Mouse (Mus musculus) lung, embryonic 15.5 days (tissue): ENCODE data around the gene Depp1. TPM values are rescaled to one million over a fixed set of nuclear protein-coding genes. Genes with fewer than 3 reads are reported as not detected.

Source experiments
- ATAC-seq: fragments of 200-750 bp; cut with Nextera tagmentation; 2 replicates; pipeline ENCODE4 v1.8.0; 2017; ENCODE audit warnings: moderate number of reproducible peaks, borderline replicate concordance; ENCODE audit not compliant: low FRiP score, low TSS enrichment; ENCODE audit errors: extremely low read depth
- H3K27ac ChIP-seq: fragments of 300-500 bp; sonication (generic); 2 replicates; pipeline ENCODE4 v1.5.1; 2015; ENCODE audit warnings: moderate library complexity, mild to moderate bottlenecking, inconsistent platforms
- H3K27me3 ChIP-seq: fragments of 300-500 bp; sonication (generic); 2 replicates; pipeline ENCODE4 v1.6.1; 2015; ENCODE audit warnings: inconsistent platforms
- H3K36me3 ChIP-seq: fragments of 300-500 bp; sonication (generic); 2 replicates; pipeline ENCODE4 v1.6.1; 2015; ENCODE audit warnings: inconsistent platforms
- H3K4me1 ChIP-seq: fragments of 300-500 bp; sonication (generic); 2 replicates; pipeline ENCODE4 v1.6.1; 2015; ENCODE audit warnings: inconsistent platforms
- H3K4me2 ChIP-seq: fragments of 300-500 bp; sonication (generic); 2 replicates; pipeline ENCODE4 v1.6.1; 2015; ENCODE audit warnings: inconsistent platforms, mild to moderate bottlenecking, moderate library complexity
- H3K4me3 ChIP-seq: fragments of 300-500 bp; sonication (generic); 2 replicates; pipeline ENCODE4 v1.5.1; 2015; ENCODE audit warnings: mild to moderate bottlenecking, inconsistent platforms
- H3K9ac ChIP-seq: fragments of 300-500 bp; sonication (generic); 2 replicates; pipeline ENCODE4 v1.6.1; 2015; ENCODE audit warnings: inconsistent platforms
- H3K9me3 ChIP-seq: fragments of 300-500 bp; sonication (generic); 2 replicates; pipeline ENCODE4 v1.6.1; 2016; ENCODE audit warnings: inconsistent platforms
- WGBS: fragments of 180-500 bp; shearing (Covaris S2); methylation state at CpG from one replicate; pipeline ENCODE4 v1.1.7; 2015; 5-methylcytosine and 5-hydroxymethylcytosine counted together
- polyA plus RNA-seq: library from polyadenylated mRNA; unstranded; fragments of >200 nt; fragmentation: Nextera tagmentation; extraction: Ambion mirVana; gene quantifications from 2 replicates; pipeline ENCODE4 v1.2.1, GENCODE M21; 2015

The Depp1 gene
- polyA plus RNA-seq, 1 experiment from 2014 or later = 38.0 TPM

DNA sequence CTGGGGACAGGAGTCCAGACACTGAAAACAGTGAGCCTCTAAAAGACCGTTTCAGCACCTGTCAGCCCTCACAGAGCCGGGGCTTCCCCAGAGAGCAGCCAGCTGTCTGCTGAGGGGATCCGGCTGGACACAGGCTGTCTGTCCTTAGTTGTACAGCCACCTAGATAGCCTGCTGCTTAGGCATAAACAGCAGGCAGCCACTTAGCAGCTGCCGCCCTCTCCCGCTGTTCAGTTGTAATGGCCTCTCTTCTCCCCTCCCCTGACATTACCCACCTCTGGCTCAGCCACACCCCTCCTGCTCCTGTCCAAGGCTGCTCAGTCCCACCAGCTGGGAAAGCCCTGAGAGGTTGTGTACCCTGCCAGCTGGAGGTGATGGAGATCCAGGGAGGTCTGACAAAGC lies 20.6 kb downstream of the Depp1 start:
- WGBS = 21% methylated on average over 5 of the region's 5 CpGs
- Histone ChIP-seq H3K9ac (no peak overlapping the region), H3K9me3 (no peaks in the 10 kb centered on the region), H3K27me3 (no peaks in the 10 kb centered on the region; the same call in 1 of the 2 replicates), H3K4me2 (no peak overlapping the region), H3K36me3 (no peaks in the 10 kb centered on the region), H3K4me1 (peaks cover 11% of the 10 kb centered on the region), H3K27ac (no peak overlapping the region), H3K4me3 (no peak overlapping the region)
- ATAC-seq = no peak

GRCm38 (mm10) chr6:116671768-116672167 lies 21.4 kb downstream of the Depp1 start:
- ATAC-seq = no peak
- Histone ChIP-seq H3K9ac (no peak overlapping the region), H3K9me3 (no peaks in the 10 kb centered on the region), H3K4me2 (no peak overlapping the region), H3K4me1 (peaks cover 11% of the 10 kb centered on the region), H3K4me3 (no peak overlapping the region), H3K27ac (no peak overlapping the region), H3K27me3 (no peaks in the 10 kb centered on the region; the same call in 1 of the 2 replicates), H3K36me3 (no peaks in the 10 kb centered on the region)
- WGBS = 87% methylated on average over 4 of the region's 4 CpGs

GRCm38 (mm10) chr6:116672349-116672748 lies 21.9 kb downstream of the Depp1 start:
- Histone ChIP-seq H3K4me3 (no peak overlapping the region), H3K9me3 (no peaks in the 10 kb centered on the region), H3K27me3 (no peaks in the 10 kb centered on the region; the same call in 1 of the 2 replicates), H3K36me3 (no peaks in the 10 kb centered on the region), H3K9ac (no peak overlapping the region), H3K27ac (no peak overlapping the region), H3K4me2 (no peak overlapping the region), H3K4me1 (peaks cover 11% of the 10 kb centered on the region)
- no peak for ATAC-seq
- WGBS = 62% methylated on average over 5 of the region's 5 CpGs

GRCm38 (mm10) chr6:116673471-116674282 lies 23.3 kb downstream of the Depp1 start, which contains the start of gene Rassf4:
TSS of gene Rassf4 (minus strand) at chr6:116673952.
- H3K27me3 ChIP-seq = no peaks in the 10 kb centered on the region; the same call in 1 of the 2 replicates
- peak; percentile 91 for ATAC-seq
- peak within 1 kb of the TSS; percentile 45 for H3K27ac ChIP-seq
- H3K4me1 ChIP-seq = peaks cover 11% of the 10 kb centered on the region
- peak within 1 kb of the TSS; percentile 49 for H3K4me3 ChIP-seq
- H3K4me2 ChIP-seq = peak within 1 kb of the TSS; percentile 95
- peak within 1 kb of the TSS; percentile 31; the same call in 1 of the 2 replicates for H3K9ac ChIP-seq
- no peaks in the 10 kb centered on the region for H3K36me3 ChIP-seq
- WGBS = under 1% methylated on average over 44 of the region's 44 CpGs
- no peaks in the 10 kb centered on the region for H3K9me3 ChIP-seq

DNA sequence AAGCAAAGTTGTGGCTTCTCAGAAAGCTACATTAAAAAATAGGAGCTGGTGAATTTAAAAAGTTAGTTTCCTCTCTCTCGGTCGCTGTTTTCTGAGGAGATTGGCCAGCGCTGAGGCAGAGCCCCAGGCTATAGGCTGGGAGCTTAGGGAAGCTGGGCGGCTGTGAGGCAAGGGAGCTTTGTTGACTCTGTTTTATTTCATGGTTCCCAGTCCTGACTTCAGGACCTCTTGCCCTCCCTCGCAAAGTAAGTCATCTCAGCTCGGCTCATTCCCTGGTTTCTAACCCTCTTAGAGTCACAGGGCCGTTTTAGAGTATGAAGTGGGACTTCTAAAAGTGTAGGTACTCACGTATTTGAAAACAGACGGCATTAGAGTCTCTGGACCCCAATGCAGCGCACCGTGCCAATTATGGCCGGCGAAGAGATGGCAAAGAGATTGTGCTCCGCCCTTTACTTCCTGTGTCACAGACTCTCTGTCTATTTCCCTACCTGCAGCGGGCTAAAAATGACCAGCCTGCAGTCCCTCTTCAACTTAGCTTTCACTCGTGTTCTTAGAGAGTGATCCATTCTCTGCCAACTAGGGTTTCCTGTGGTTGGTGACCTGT lies 24.0 kb downstream of the Depp1 start:
- Histone ChIP-seq H3K27ac (peak overlapping the region; percentile 45; the same call in 1 of the 2 replicates), H3K36me3 (no peaks in the 10 kb centered on the region), H3K27me3 (no peaks in the 10 kb centered on the region; the same call in 1 of the 2 replicates), H3K4me3 (peak overlapping the region; percentile 49), H3K4me2 (peak overlapping the region; percentile 95), H3K9ac (peak overlapping the region; percentile 9; the same call in 1 of the 2 replicates), H3K9me3 (no peaks in the 10 kb centered on the region), H3K4me1 (peaks cover 11% of the 10 kb centered on the region)
- ATAC-seq = no peak
- WGBS = 19% methylated on average over 16 of the region's 16 CpGs

DNA sequence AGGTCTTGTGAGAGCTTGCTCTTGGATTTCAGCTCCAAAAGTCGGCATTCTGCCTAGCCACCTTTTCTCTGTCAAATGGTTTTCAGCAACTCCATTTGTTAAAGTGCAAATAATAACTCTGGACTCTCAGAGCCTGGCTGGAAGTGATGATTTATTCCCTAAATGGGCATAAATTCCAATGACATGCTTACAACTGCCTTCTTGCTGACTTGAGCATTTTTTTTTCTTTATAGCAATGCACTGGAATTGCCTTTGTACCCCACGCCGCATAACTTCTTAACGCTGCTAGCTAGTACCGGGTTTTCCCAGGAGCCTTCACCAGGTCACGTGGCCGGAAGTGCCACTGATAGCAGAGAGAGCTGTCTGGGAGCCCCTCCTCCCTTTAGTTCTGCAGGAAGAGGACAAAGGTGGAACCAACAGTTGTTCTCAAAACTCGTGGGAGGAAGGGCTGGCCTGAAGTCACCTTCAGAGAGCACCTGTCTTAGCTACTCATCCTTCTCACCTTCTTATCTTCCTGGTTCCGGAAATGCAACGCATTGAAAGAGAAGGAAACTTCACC lies 26.0 kb downstream of the Depp1 start:
- Histone ChIP-seq H3K4me2 (no peak overlapping the region), H3K27me3 (no peaks in the 10 kb centered on the region; the same call in 1 of the 2 replicates), H3K9me3 (no peaks in the 10 kb centered on the region), H3K36me3 (no peaks in the 10 kb centered on the region), H3K4me3 (no peak overlapping the region), H3K9ac (no peak overlapping the region), H3K4me1 (peaks cover 7% of the 10 kb centered on the region), H3K27ac (no peak overlapping the region)
- no peak for ATAC-seq
- 49% methylated on average over 10 of the region's 10 CpGs for WGBS

- Histone ChIP-seq H3K4me1 (peaks cover 7% of the 10 kb centered on the region), H3K4me2 (no peak overlapping the region), H3K27ac (no peak overlapping the region), H3K4me3 (no peak overlapping the region), H3K36me3 (no peaks in the 10 kb centered on the region), H3K9ac (no peak overlapping the region), H3K27me3 (no peaks in the 10 kb centered on the region; the same call in 1 of the 2 replicates), H3K9me3 (no peaks in the 10 kb centered on the region)
- no peak for ATAC-seq
- WGBS = 55% methylated on average over 6 of the region's 6 CpGs
Measured at GRCm38 (mm10) chr6:116677321-116677720, 26.9 kb downstream of the Depp1 start.

GRCm38 (mm10) chr6:116679563-116680288 lies 29.3 kb downstream of the Depp1 start:
- Histone ChIP-seq H3K4me1 (no peaks in the 10 kb centered on the region), H3K36me3 (no peaks in the 10 kb centered on the region), H3K27me3 (no peaks in the 10 kb centered on the region), H3K4me3 (no peak overlapping the region), H3K9me3 (no peaks in the 10 kb centered on the region), H3K9ac (no peak overlapping the region), H3K4me2 (no peak overlapping the region), H3K27ac (no peak overlapping the region)
- ATAC-seq = no peak
- 59% methylated on average over 5 of the region's 5 CpGs for WGBS

- Histone ChIP-seq H3K27ac (no peak overlapping the region), H3K9me3 (no peaks in the 10 kb centered on the region), H3K4me2 (no peak overlapping the region), H3K4me1 (no peaks in the 10 kb centered on the region), H3K9ac (no peak overlapping the region), H3K4me3 (no peak overlapping the region), H3K27me3 (no peaks in the 10 kb centered on the region), H3K36me3 (no peaks in the 10 kb centered on the region)
- ATAC-seq = no peak
- WGBS = 14% methylated on average over 6 of the region's 6 CpGs
Measured at GRCm38 (mm10) chr6:116682317-116682716, 31.9 kb downstream of the Depp1 start.

DNA sequence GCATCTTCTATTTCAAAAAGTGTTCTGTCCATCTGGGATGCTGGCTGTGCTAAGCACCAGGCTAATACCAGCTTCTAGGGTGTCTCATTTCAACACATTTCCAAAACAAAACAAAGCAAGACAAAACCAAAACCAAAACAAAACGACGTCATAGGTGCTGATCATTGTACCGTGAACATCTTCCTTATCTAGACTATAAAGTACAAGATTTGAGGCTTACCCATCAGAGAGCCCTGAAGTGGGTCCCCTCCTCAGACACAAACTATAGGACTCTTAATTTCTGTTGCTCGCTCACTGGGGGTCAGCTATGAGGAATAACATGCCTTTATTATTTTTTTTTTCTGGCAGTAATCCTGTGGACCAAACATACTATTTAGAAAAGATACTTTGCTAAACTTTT lies 43.2 kb downstream of the Depp1 start:
- no peaks in the 10 kb centered on the region for H3K4me1 ChIP-seq
- WGBS = 75% methylated on average over 4 of the region's 4 CpGs
- H3K4me3 ChIP-seq = no peak overlapping the region
- no peak overlapping the region for H3K9ac ChIP-seq
- no peak for ATAC-seq
- H3K4me2 ChIP-seq = no peak overlapping the region
- H3K36me3 ChIP-seq = no peaks in the 10 kb centered on the region
- H3K27me3 ChIP-seq = no peaks in the 10 kb centered on the region
- H3K27ac ChIP-seq = no peak overlapping the region
- no peaks in the 10 kb centered on the region for H3K9me3 ChIP-seq

GRCm38 (mm10) chr6:116694346-116694745 lies 43.9 kb downstream of the Depp1 start:
- Histone ChIP-seq H3K4me3 (no peak overlapping the region), H3K27me3 (no peaks in the 10 kb centered on the region), H3K9ac (no peak overlapping the region), H3K4me1 (no peaks in the 10 kb centered on the region), H3K36me3 (no peaks in the 10 kb centered on the region), H3K9me3 (no peaks in the 10 kb centered on the region), H3K4me2 (no peak overlapping the region), H3K27ac (no peak overlapping the region)
- no peak for ATAC-seq
- WGBS = 67% methylated on average over 3 of the region's 3 CpGs
